Mouse (Mus musculus) urinary bladder, postnatal 0 days (tissue): ENCODE results near the gene Cd53. TPM values are rescaled to one million over a fixed set of nuclear protein-coding genes. Genes with fewer than 3 reads are reported as not detected.

Source experiments
- polyA plus RNA-seq: library from polyadenylated mRNA; unstranded; fragments of >200 nt; fragmentation: Nextera tagmentation; extraction: Ambion mirVana; gene quantifications from 2 replicates; pipeline ENCODE4 v1.2.1, GENCODE M21; 2015

Gene Cd53
- polyA plus RNA-seq = 14.0 and 63.4 TPM in 2 replicates

DNA sequence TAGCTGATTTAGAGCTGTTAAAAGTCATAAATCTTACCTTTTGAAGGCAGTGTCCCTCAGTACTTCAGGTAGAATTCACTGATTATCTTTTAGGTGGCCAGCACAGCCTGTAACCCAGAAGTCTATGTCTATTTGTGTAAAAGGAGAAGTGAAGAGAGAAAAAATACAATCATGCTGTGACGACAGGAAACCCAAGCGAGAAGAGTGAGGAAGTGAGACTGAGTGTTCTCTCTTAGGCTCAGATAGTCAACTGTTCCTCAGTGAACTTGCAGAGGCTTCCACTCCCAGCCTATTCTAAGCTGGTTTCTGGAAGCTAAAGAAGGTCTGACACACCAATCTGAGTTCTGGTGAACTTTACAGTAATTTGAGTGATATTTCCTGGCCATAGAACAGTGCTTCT lies at the start of gene Cd53:
TSS of gene Cd53 (minus strand) at position 220 of the 400 bp plus-strand sequence.

DNA sequence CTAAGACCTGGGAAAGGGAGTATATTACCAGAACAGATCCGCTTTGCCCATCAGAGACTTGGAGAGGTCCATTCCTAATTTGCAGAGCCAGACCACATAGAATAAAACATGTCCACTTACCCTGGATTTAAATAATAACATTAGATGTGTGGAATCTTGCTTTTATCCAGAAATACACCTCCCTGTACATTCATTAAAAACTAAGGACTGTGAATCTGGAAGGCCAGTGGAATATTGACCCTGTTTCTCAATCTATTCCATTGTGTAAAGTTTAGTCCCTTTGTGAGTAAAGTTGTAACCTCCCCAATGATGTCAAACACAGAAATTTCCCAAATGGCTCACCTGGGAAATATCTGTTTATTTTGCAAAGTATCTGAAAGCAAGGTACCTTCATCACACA lies 36.2 kb upstream of the Cd53 start, which contains the start of gene Olfr266:
TSS of gene Olfr266 (minus strand) at position 101 of the 400 bp plus-strand sequence.

Other genes starting within 250 kb of the Cd53 start
- 82.9 and 89.5 TPM in 2 replicates for gene Dram2, start 242.4 kb downstream of the Cd53 start, polyA plus RNA-seq
- gene Cept1, start 242.3 kb downstream of the Cd53 start, polyA plus RNA-seq = 42.9 and 47.0 TPM in 2 replicates
- gene Lrif1, start 105.2 kb downstream of the Cd53 start, polyA plus RNA-seq = 8.6 and 9.6 TPM in 2 replicates
- not detected in 2 replicates for gene Olfr266, start 36.1 kb upstream of the Cd53 start, polyA plus RNA-seq
- gene Kcna3, start 246.0 kb upstream of the Cd53 start, polyA plus RNA-seq = 0.08 and 0.69 TPM in 2 replicates